25 mouse cellular contexts compared by ENCODE assay signal in the genomic region with DNA sequence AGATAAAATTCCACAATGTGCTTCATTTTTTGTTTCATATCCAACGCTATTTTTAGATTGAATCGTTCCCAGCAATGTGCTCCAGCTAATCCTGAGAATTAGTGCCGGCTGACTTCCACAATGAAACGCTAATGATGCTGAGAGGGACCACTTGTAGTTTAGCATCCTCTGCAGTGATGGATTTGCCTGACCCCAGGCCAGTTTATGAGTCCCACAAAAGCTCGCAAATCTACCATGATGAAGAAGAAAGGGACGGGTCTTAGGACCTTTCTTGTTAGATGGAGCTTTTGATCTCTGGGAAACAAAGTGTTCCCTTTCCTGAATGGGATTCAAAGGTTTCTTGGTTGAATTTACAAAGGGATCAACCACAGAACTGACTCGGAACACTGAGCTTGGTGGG. TPM values are rescaled to one million over a fixed set of nuclear protein-coding genes. Genes with fewer than 3 reads are reported as not detected.
DNase-seq lines count a peak whose midpoint lies in the region; ATAC-seq lines count a peak whose summit lies in the region.
"Had no signal": no experiment of that assay in that cellular context is flagged by ENCODE, and none has a peak within 500 bp of the region (broad histone marks: within the 10 kb centered on the region; RNA-seq: fewer than 3 reads in every experiment).

No protein-coding gene starts in this region.

- H3K9ac ChIP-seq in forebrain, embryonic 11.5 days (ENCODE audit: low read length): no peak overlapping the region
- no peak overlapping the region for H3K9ac ChIP-seq in forebrain, embryonic 13.5 days
- H3K9ac ChIP-seq in midbrain, embryonic 12.5 days (replicated peaks): no peak overlapping the region
- H3K9ac ChIP-seq in midbrain, embryonic 15.5 days: no peak overlapping the region
- H3K9ac ChIP-seq: heart, embryonic 13.5 days; liver, embryonic 15.5 days; lung, embryonic 15.5 days had no signal

- 11% methylated on average over 7 of the region's 7 CpGs for WGBS in forebrain, embryonic 11.5 days
- WGBS in forebrain, embryonic 13.5 days: 2% methylated on average over 7 of the region's 7 CpGs
- WGBS in midbrain, embryonic 12.5 days: 5% methylated on average over 7 of the region's 7 CpGs
- 6% methylated on average over 7 of the region's 7 CpGs for WGBS in midbrain, embryonic 15.5 days

- H3K27ac ChIP-seq in forebrain, embryonic 11.5 days (ENCODE audit: low read depth, low read length): 0 out of 2 replicates have a peak overlapping the region, but pooled peaks have one; percentile 26
- H3K27ac ChIP-seq in forebrain, embryonic 13.5 days: no peak overlapping the region
- no peak overlapping the region; the same call in 1 of the 2 replicates for H3K27ac ChIP-seq in midbrain, embryonic 12.5 days (replicated peaks)
- no peak overlapping the region for H3K27ac ChIP-seq in midbrain, embryonic 15.5 days
- H3K27ac ChIP-seq: heart, adult 2 months; heart, embryonic 13.5 days; hindbrain, postnatal 0 days; kidney, postnatal 0 days; limb, embryonic 10.5 days; liver, embryonic 15.5 days; lung, embryonic 15.5 days had no signal

- no peaks in the 10 kb centered on the region for H3K27me3 ChIP-seq in forebrain, embryonic 11.5 days (ENCODE audit: control insufficient read depth, insufficient read depth, low read length)
- H3K27me3 ChIP-seq in forebrain, embryonic 13.5 days: no peaks in the 10 kb centered on the region
- no peaks in the 10 kb centered on the region; the same call in 1 of the 2 replicates for H3K27me3 ChIP-seq in midbrain, embryonic 12.5 days
- H3K27me3 ChIP-seq in midbrain, embryonic 15.5 days (replicated peaks): no peaks in the 10 kb centered on the region
- H3K27me3 ChIP-seq: heart, embryonic 13.5 days; lung, embryonic 15.5 days had no signal

- no peaks in the 10 kb centered on the region for H3K36me3 ChIP-seq in forebrain, embryonic 11.5 days (ENCODE audit: control insufficient read depth, insufficient read depth, low read length)
- H3K36me3 ChIP-seq in forebrain, embryonic 13.5 days (ENCODE audit: poor library complexity, severe bottlenecking): no peaks in the 10 kb centered on the region
- H3K36me3 ChIP-seq in midbrain, embryonic 12.5 days: no peaks in the 10 kb centered on the region
- H3K36me3 ChIP-seq in midbrain, embryonic 15.5 days (replicated peaks): no peaks in the 10 kb centered on the region
- H3K36me3 ChIP-seq: heart, embryonic 13.5 days; limb, embryonic 10.5 days; liver, embryonic 15.5 days; lung, embryonic 15.5 days had no signal

- no peak for ATAC-seq in forebrain, embryonic 11.5 days (replicated peaks; ENCODE audit: low FRiP score)
- no peak for ATAC-seq in forebrain, embryonic 13.5 days
- peak; percentile 54; the same call in 1 of the 2 replicates for ATAC-seq in midbrain, embryonic 12.5 days (ENCODE audit: low FRiP score, low read depth)
- no peak for ATAC-seq in midbrain, embryonic 15.5 days (replicated peaks)
- ATAC-seq: CD4-positive, CD25-positive, alpha-beta regulatory T cell, adult 4 months; hindbrain, postnatal 0 days had no signal

- no peaks in the 10 kb centered on the region; the same call in 1 of the 2 replicates for H3K4me1 ChIP-seq in forebrain, embryonic 11.5 days (replicated peaks; ENCODE audit: control insufficient read depth, insufficient read depth, low read length)
- H3K4me1 ChIP-seq in forebrain, embryonic 13.5 days: no peaks in the 10 kb centered on the region
- H3K4me1 ChIP-seq in midbrain, embryonic 12.5 days: peaks cover 11% of the 10 kb centered on the region
- peaks cover 4% of the 10 kb centered on the region; the same call in 1 of the 2 replicates for H3K4me1 ChIP-seq in midbrain, embryonic 15.5 days
- H3K4me1 ChIP-seq: heart, embryonic 13.5 days; limb, embryonic 10.5 days; liver, embryonic 15.5 days; lung, embryonic 15.5 days; megakaryocyte, embryonic 14.5 days had no signal

- H3K9me3 ChIP-seq in forebrain, embryonic 11.5 days (ENCODE audit: control insufficient read depth, low read length): no peaks in the 10 kb centered on the region
- no peaks in the 10 kb centered on the region for H3K9me3 ChIP-seq in forebrain, embryonic 13.5 days (replicated peaks)
- no peaks in the 10 kb centered on the region for H3K9me3 ChIP-seq in midbrain, embryonic 12.5 days
- H3K9me3 ChIP-seq in midbrain, embryonic 15.5 days: no peaks in the 10 kb centered on the region
- H3K9me3 ChIP-seq: heart, embryonic 13.5 days; limb, embryonic 10.5 days; liver, embryonic 15.5 days; lung, embryonic 15.5 days; megakaryocyte, embryonic 14.5 days had no signal

- no peak overlapping the region for H3K4me3 ChIP-seq in forebrain, embryonic 11.5 days (ENCODE audit: low read depth, low read length)
- no peak overlapping the region for H3K4me3 ChIP-seq in forebrain, embryonic 13.5 days
- H3K4me3 ChIP-seq in midbrain, embryonic 12.5 days: no peak overlapping the region
- no peak overlapping the region for H3K4me3 ChIP-seq in midbrain, embryonic 15.5 days
- H3K4me3 ChIP-seq: heart, adult 2 months; heart, embryonic 13.5 days; limb, embryonic 10.5 days; liver, embryonic 15.5 days; lung, embryonic 15.5 days; megakaryocyte, embryonic 14.5 days; myocyte had no signal

- no peak overlapping the region for H3K4me2 ChIP-seq in forebrain, embryonic 11.5 days (ENCODE audit: low read depth, low read length, severe bottlenecking)
- H3K4me2 ChIP-seq in forebrain, embryonic 13.5 days: no peak overlapping the region
- H3K4me2 ChIP-seq in midbrain, embryonic 12.5 days (replicated peaks): no peak overlapping the region
- H3K4me2 ChIP-seq in midbrain, embryonic 15.5 days: no peak overlapping the region
- H3K4me2 ChIP-seq: heart, embryonic 13.5 days; liver, embryonic 15.5 days; lung, embryonic 15.5 days had no signal

- DNase-seq in forebrain, embryonic 11.5 days (ENCODE audit: low spot score): no peak
- DNase-seq in embryo, embryonic 11 days: peak; percentile 58
- DNase-seq in kidney, adult 18-20 months: no peak
- DNase-seq in cerebellum, adult 8-10 months: no peak
- DNase-seq: adrenal gland, postnatal 25 days; cerebellum, adult 11-12 months; cerebellum, postnatal 36 days; gastrocnemius, postnatal 36 days; heart, adult 2 months; heart, postnatal 14 days; kidney, adult 11 months; liver; lung, postnatal 36 days had no signal

RNA-seq across cellular contexts. Expression of a gene that starts 21.1 kb away (rescaled TPM):
- 136 and 137 TPM in 2 replicates for polyA plus RNA-seq in forebrain, embryonic 11.5 days (2014; fragmentation: Nextera tagmentation; extraction: Ambion mirVana)
- polyA plus RNA-seq in forebrain, embryonic 13.5 days (2015; fragmentation: Nextera tagmentation; extraction: Ambion mirVana): 81.7 and 83.0 TPM in 2 replicates
- 79.6 and 84.9 TPM in 2 replicates for polyA plus RNA-seq in midbrain, embryonic 12.5 days (2016; fragmentation: Nextera tagmentation; extraction: Ambion mirVana)
- polyA plus RNA-seq in midbrain, embryonic 15.5 days (2015; fragmentation: Nextera tagmentation; extraction: Ambion mirVana): 20.7 and 21.7 TPM in 2 replicates
